Mouse (Mus musculus) midbrain, postnatal 0 days (tissue): Measurements from ENCODE around the gene Irf3. TPM values are rescaled to one million over a fixed set of nuclear protein-coding genes. Genes with fewer than 3 reads are reported as not detected.
A peak's percentile ranks its signal among the peaks of the same experiment; 100 is the strongest.

Experiments used
- ATAC-seq: fragments of 200-750 bp; cut with Nextera tagmentation; 2 replicates; pipeline ENCODE4 v1.8.0; 2017; ENCODE audit warnings: moderate number of reproducible peaks, mild to moderate bottlenecking, moderate TSS enrichment, moderate library complexity; ENCODE audit not compliant: low FRiP score
- DNase-seq: peaks from one replicate; pipeline ENCODE4 v3.0.0-alpha.2; 2015; ENCODE audit warnings: low spot score
- H3K27ac ChIP-seq: fragments of 300-500 bp; sonication (generic); 2 replicates; pipeline ENCODE4 v1.5.1; 2014; ENCODE audit warnings: low read depth, mild to moderate bottlenecking, low read length, mixed read lengths
- H3K27me3 ChIP-seq: fragments of 300-500 bp; sonication (generic); 2 replicates; pipeline ENCODE4 v1.6.1; 2014; ENCODE audit warnings: low read length, control low read depth, mixed read lengths; ENCODE audit not compliant: insufficient read depth
- H3K36me3 ChIP-seq: fragments of 300-500 bp; sonication (generic); 2 replicates; pipeline ENCODE4 v1.6.1; 2014; ENCODE audit warnings: low read length, control low read depth, mixed read lengths; ENCODE audit not compliant: insufficient read depth
- H3K4me1 ChIP-seq: fragments of 300-500 bp; sonication (generic); 2 replicates; pipeline ENCODE4 v1.6.1; 2014; ENCODE audit warnings: mild to moderate bottlenecking, control low read depth, antibody characterized with exemption, low read length, mixed read lengths; ENCODE audit not compliant: insufficient read depth
- H3K4me2 ChIP-seq: fragments of 300-500 bp; sonication (generic); 2 replicates; pipeline ENCODE4 v1.6.1; 2014; ENCODE audit warnings: low read depth, mild to moderate bottlenecking, low read length, mixed read lengths; ENCODE audit not compliant: poor library complexity, severe bottlenecking
- H3K4me3 ChIP-seq: fragments of 300-500 bp; sonication (generic); 2 replicates; pipeline ENCODE4 v1.5.1; 2014; ENCODE audit warnings: low read depth, mild to moderate bottlenecking, low read length, moderate library complexity
- H3K9ac ChIP-seq: fragments of 300-500 bp; sonication (generic); replicated peaks from 2 replicates; pipeline ENCODE4 v1.6.1; 2014; ENCODE audit warnings: mild to moderate bottlenecking, low read length, moderate library complexity, mixed read lengths; ENCODE audit not compliant: poor library complexity, severe bottlenecking
- H3K9me3 ChIP-seq: fragments of 300-500 bp; sonication (generic); 2 replicates; pipeline ENCODE4 v1.6.1; 2016; ENCODE audit warnings: low read length, control low read depth
- CTCF ChIP-seq: IDR thresholded peaks from 2 replicates; pipeline ENCODE4 v1.5.1; 2016; ENCODE audit warnings: antibody characterized with exemption, mild to moderate bottlenecking
- WGBS: fragments of 180-500 bp; shearing (Covaris S2); extraction: QIAGEN DNeasy Blood & Tissue Kit; methylation state at CpG from one replicate; pipeline ENCODE4 v1.1.7; 2014; 5-methylcytosine and 5-hydroxymethylcytosine counted together
- polyA plus RNA-seq: library from polyadenylated mRNA; unstranded; fragments of >200 nt; fragmentation: Nextera tagmentation; extraction: Ambion mirVana; gene quantifications from 2 replicates; pipeline ENCODE4 v1.2.1, GENCODE M21; 2015
- total RNA-seq: library from RNA; depleted of rRNA; stranded (reverse); fragments of >200 nt; gene quantifications from 2 replicates; pipeline ENCODE4 v1.2.3, GENCODE M21; 2014; rRNA removed

The Irf3 gene
- total RNA-seq, result 37.2 and 40.6 TPM in 2 replicates
- polyA plus RNA-seq, result 25.6 and 25.9 TPM in 2 replicates

DNA sequence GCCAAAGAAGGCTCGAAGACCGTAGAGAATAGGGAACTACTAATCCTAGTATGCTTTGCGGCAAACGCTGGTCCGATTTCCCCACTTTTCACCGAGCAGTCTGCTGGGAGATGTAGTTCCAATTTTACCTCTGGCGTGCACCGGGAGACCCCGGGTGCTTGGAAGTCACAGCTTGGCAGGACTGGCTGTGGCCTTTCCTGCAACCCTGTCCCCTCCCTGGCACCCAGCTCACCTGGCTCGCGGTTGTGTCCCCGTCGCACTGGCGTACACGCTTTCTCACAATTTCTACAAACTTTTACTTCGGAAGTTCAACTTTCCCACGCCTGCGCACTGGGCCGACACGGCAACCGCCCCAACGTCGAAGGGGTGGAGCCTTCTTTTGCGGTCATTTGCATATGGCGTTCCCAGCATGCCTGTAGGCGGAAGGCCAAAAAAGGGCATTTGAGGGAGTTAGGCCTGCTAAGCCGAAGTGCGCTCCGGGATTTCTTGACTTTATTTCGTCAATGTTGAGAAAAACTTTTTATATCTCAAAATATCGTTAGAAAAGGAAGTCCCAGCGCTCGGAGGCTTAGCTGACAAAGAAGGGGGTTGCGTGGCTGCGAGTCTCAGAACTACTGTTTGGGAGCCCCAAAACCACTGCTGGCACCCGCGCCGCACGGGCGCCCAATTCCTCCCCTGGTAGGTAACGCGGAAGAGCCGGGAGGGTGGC, at the start of gene Irf3:
Irf3 (plus strand) TSS at position 418 of the 709 bp plus-strand sequence.
- DNase-seq, result peak; percentile 98
- H3K4me3 ChIP-seq, result peak within 1 kb of the TSS; percentile 54
- no peaks in the 10 kb centered on the region for H3K9me3 ChIP-seq
- H3K4me2 ChIP-seq, result peak within 1 kb of the TSS; percentile 80
- H3K36me3 ChIP-seq, result peaks cover 28% of the 10 kb centered on the region
- ATAC-seq, result peak; percentile 89
- peak within 1 kb of the TSS; percentile 62 for H3K27ac ChIP-seq
- H3K4me1 ChIP-seq, result 0 out of 2 replicates have a peak, but pooled peaks cover 2% of the 10 kb centered on the region
- no peak for TF ChIP-seq CTCF
- H3K9ac ChIP-seq, result peak within 1 kb of the TSS; percentile 62
- WGBS, result under 1% methylated on average over 43 of the region's 43 CpGs
- no peaks in the 10 kb centered on the region for H3K27me3 ChIP-seq

DNA sequence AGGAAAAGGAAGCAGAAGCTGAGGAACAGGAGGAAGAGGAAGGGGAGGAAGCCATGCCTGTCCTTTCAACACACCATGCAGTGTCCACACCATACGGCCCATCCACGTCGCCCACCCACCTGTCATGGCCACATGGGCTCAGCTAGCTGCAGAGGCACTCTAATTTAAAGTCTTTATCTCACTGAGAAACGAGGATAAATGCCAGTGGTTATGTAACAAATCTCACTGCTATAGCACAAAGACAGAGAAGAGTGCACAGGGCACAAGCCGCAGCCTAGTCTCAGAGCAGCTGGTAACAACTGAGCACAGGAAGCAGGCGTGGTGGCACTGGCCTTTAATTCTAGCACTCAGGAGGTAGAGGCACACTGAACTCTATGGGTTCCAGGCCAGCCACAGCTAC, 47.5 kb upstream of the Irf3 start:
- H3K36me3 ChIP-seq, result no peaks in the 10 kb centered on the region
- H3K9me3 ChIP-seq, result no peaks in the 10 kb centered on the region
- H3K27ac ChIP-seq, result no peak overlapping the region
- WGBS, result 71% methylated on average over 6 of the region's 6 CpGs
- no peaks in the 10 kb centered on the region for H3K4me1 ChIP-seq
- no peak overlapping the region for H3K4me3 ChIP-seq
- DNase-seq (no peak), ATAC-seq (no peak)
- H3K27me3 ChIP-seq, result peaks cover 15% of the 10 kb centered on the region
- no peak overlapping the region for H3K9ac ChIP-seq
- no peak for TF ChIP-seq CTCF
- H3K4me2 ChIP-seq, result no peak overlapping the region

DNA sequence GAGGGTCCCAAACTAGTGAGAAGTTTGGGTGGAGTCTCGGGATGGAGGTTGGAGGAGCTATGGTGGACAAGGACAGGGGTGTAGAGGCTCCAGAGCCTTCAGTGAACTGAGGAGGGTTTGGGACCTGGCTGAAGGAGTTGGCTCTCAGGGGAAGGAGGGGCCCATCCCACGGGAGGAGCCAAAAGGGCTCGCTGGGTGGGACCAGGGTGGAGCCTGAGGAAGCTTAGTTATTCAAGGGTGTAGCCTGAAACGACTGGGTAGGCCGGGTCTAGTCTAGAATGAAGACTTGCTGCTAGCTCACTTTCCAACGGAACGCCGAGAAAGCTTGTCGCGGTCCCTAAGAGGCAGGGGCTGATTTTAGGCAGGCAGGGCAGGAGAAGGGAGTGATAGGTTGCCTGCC, 45.5 kb upstream of the Irf3 start:
- Histone ChIP-seq H3K4me1 (no peaks in the 10 kb centered on the region), H3K4me3 (peak overlapping the region; percentile 42), H3K9ac (no peak overlapping the region), H3K36me3 (no peaks in the 10 kb centered on the region), H3K9me3 (no peaks in the 10 kb centered on the region), H3K27ac (no peak overlapping the region), H3K27me3 (peaks cover 15% of the 10 kb centered on the region), H3K4me2 (peak overlapping the region; percentile 69)
- 0% methylated on average over 10 of the region's 10 CpGs for WGBS
- no peak for TF ChIP-seq CTCF
- ATAC-seq (peak; percentile 35; the same call in 1 of the 2 replicates), DNase-seq (no peak)

- no peak for TF ChIP-seq CTCF
- Histone ChIP-seq H3K9me3 (no peaks in the 10 kb centered on the region), H3K4me1 (no peaks in the 10 kb centered on the region), H3K36me3 (no peaks in the 10 kb centered on the region), H3K27ac (no peak overlapping the region), H3K4me2 (peak overlapping the region; percentile 69), H3K9ac (peak overlapping the region; percentile 55), H3K27me3 (peaks cover 15% of the 10 kb centered on the region), H3K4me3 (peak overlapping the region; percentile 42)
- DNase-seq (peak; percentile 94), ATAC-seq (peak; percentile 74)
- WGBS, result 6% methylated on average over 24 of the region's 24 CpGs
Observed at GRCm38 (mm10) chr7:44952611-44953306, 44.7 kb upstream of the Irf3 start.

DNA sequence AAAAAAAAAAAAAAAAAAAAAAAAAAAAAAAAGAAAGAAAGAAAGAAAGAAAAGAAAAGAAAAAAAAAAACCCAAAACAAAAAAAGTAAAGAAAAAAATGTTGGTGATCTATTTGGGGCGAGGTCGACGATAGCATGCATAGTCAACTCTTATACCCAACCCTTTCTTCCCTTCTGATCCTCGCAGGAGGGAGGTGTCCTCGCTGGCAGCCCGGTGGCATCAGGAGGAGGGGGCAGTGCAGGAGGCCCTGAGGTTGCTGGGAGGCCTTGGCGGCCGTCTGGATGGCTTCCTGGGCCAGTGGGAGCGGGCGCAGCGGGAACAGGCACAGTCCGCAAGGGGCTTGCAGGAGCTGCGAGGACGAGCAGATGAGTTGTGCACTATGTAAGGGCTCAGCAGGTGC, 43.9 kb upstream of the Irf3 start:
- ATAC-seq (no peak), DNase-seq (no peak)
- H3K27ac ChIP-seq, result no peak overlapping the region
- TF ChIP-seq CTCF, result no peak
- H3K4me2 ChIP-seq, result no peak overlapping the region
- no peaks in the 10 kb centered on the region for H3K9me3 ChIP-seq
- no peaks in the 10 kb centered on the region for H3K4me1 ChIP-seq
- WGBS, result 57% methylated on average over 14 of the region's 14 CpGs
- H3K4me3 ChIP-seq, result no peak overlapping the region
- H3K9ac ChIP-seq, result no peak overlapping the region
- peaks cover 15% of the 10 kb centered on the region for H3K27me3 ChIP-seq
- no peaks in the 10 kb centered on the region for H3K36me3 ChIP-seq
